Mouse (Mus musculus) ES-Bruce4 (cell line): ENCODE results near the gene Aoc3.

ENCODE experiments used
- CTCF ChIP-seq: IDR thresholded peaks from one replicate; pipeline ENCODE4 v1.8.1; 2011; ENCODE audit warnings: low read depth, low read length
- EP300 ChIP-seq: IDR thresholded peaks from 2 replicates; pipeline ENCODE4 v1.6.1; 2011; ENCODE audit warnings: low read depth, low read length; ENCODE audit not compliant: insufficient read depth
- POLR2A ChIP-seq: IDR thresholded peaks from one replicate; pipeline ENCODE4 v1.8.1; 2011; ENCODE audit warnings: low read length; ENCODE audit not compliant: insufficient read depth

- TF ChIP-seq EP300 (no peak), POLR2A (no peak), CTCF (no peak)
These were observed 19.3 kb upstream of the Aoc3 start for GRCm38 (mm10) chr11:101311083-101311482.
